Mouse (Mus musculus): Measurements from ENCODE around the gene Nav1. TPM values are rescaled to one million over a fixed set of nuclear protein-coding genes. Genes with fewer than 3 reads are reported as not detected.
"Not testable (repeated sequence)": the region's sequence is repeated elsewhere in the genome, so short reads cannot be mapped to it uniquely, and the experiment has no call there.

Nav1 gene
- polyA plus RNA-seq, 1 experiment from 2014 or later = 44.1 TPM

GRCm38 (mm10) chr1:135492406-135492805 is 114.7 kb downstream of the Nav1 start:
- H3K9ac ChIP-seq (replicated peaks) = no peak overlapping the region
- H3K27ac ChIP-seq (replicated peaks) = no peak overlapping the region
- no peak overlapping the region for H3K4me2 ChIP-seq
- WGBS = 50% methylated on average over 10 of the region's 10 CpGs
- peaks cover 22% of the 10 kb centered on the region for H3K4me1 ChIP-seq
- ATAC-seq (ENCODE audit: low FRiP score) = no peak
- H3K27me3 ChIP-seq (replicated peaks) = no peaks in the 10 kb centered on the region
- no peaks in the 10 kb centered on the region for H3K9me3 ChIP-seq (replicated peaks)
- no peaks in the 10 kb centered on the region for H3K36me3 ChIP-seq
- no peak overlapping the region for H3K4me3 ChIP-seq (replicated peaks)

- no peak for ATAC-seq (ENCODE audit: low FRiP score)
- 64% methylated on average over 10 of the region's 10 CpGs for WGBS
- no peaks in the 10 kb centered on the region for H3K36me3 ChIP-seq
- no peaks in the 10 kb centered on the region for H3K9me3 ChIP-seq (replicated peaks)
- H3K27me3 ChIP-seq (replicated peaks) = no peaks in the 10 kb centered on the region
- H3K9ac ChIP-seq (replicated peaks) = no peak overlapping the region
- H3K4me2 ChIP-seq = no peak overlapping the region
- H3K4me3 ChIP-seq (replicated peaks) = no peak overlapping the region
- H3K27ac ChIP-seq (replicated peaks) = no peak overlapping the region
- peaks cover 22% of the 10 kb centered on the region for H3K4me1 ChIP-seq
Observed at GRCm38 (mm10) chr1:135490931-135491666, 116.0 kb downstream of the Nav1 start.

GRCm38 (mm10) chr1:135488879-135489278 is 118.2 kb downstream of the Nav1 start:
- Histone ChIP-seq H3K9ac (replicated peaks) (no peak overlapping the region), H3K9me3 (replicated peaks) (no peaks in the 10 kb centered on the region), H3K36me3 (0 out of 2 replicates have a peak, but pooled peaks cover 3% of the 10 kb centered on the region), H3K27me3 (replicated peaks) (no peaks in the 10 kb centered on the region), H3K4me3 (replicated peaks) (no peak overlapping the region), H3K27ac (replicated peaks) (no peak overlapping the region), H3K4me2 (no peak overlapping the region), H3K4me1 (peaks cover 22% of the 10 kb centered on the region)
- WGBS = 67% methylated on average over 9 of the region's 9 CpGs
- ATAC-seq (ENCODE audit: low FRiP score) = no peak

GRCm38 (mm10) chr1:135485179-135485578 is 121.9 kb downstream of the Nav1 start:
- Histone ChIP-seq H3K4me2 (no peak overlapping the region), H3K27ac (replicated peaks) (no peak overlapping the region), H3K9ac (replicated peaks) (no peak overlapping the region), H3K36me3 (peaks cover 8% of the 10 kb centered on the region), H3K4me3 (replicated peaks) (no peak overlapping the region), H3K4me1 (peaks cover 8% of the 10 kb centered on the region; the same call in 1 of the 2 replicates), H3K9me3 (replicated peaks) (no peaks in the 10 kb centered on the region), H3K27me3 (replicated peaks) (no peaks in the 10 kb centered on the region)
- no peak for ATAC-seq (ENCODE audit: low FRiP score)
- WGBS = 85% methylated on average over 7 of the region's 7 CpGs

- not testable (repeated sequence) for H3K36me3 ChIP-seq; H3K4me2 ChIP-seq; ATAC-seq (ENCODE audit: low FRiP score); H3K4me3 ChIP-seq (replicated peaks); H3K27ac ChIP-seq (replicated peaks); H3K27me3 ChIP-seq (replicated peaks); H3K4me1 ChIP-seq; H3K9ac ChIP-seq (replicated peaks); H3K9me3 ChIP-seq (replicated peaks)
- WGBS = 81% methylated on average over 9 of the region's 9 CpGs
Observed at GRCm38 (mm10) chr1:135484503-135485051, 122.5 kb downstream of the Nav1 start.

- ATAC-seq (ENCODE audit: low FRiP score) = no peak
- H3K27me3 ChIP-seq (replicated peaks) = no peaks in the 10 kb centered on the region
- no peak overlapping the region for H3K4me2 ChIP-seq
- H3K36me3 ChIP-seq = peaks cover 8% of the 10 kb centered on the region
- WGBS = 93% methylated on average over 6 of the region's 6 CpGs
- peaks cover 5% of the 10 kb centered on the region; the same call in 1 of the 2 replicates for H3K4me1 ChIP-seq
- H3K9ac ChIP-seq (replicated peaks) = no peak overlapping the region
- H3K27ac ChIP-seq (replicated peaks) = no peak overlapping the region
- no peak overlapping the region for H3K4me3 ChIP-seq (replicated peaks)
- H3K9me3 ChIP-seq (replicated peaks) = no peaks in the 10 kb centered on the region
Observed at GRCm38 (mm10) chr1:135483971-135484370, 123.1 kb downstream of the Nav1 start.

GRCm38 (mm10) chr1:135482666-135483065 is 124.4 kb downstream of the Nav1 start:
- no peak overlapping the region for H3K27ac ChIP-seq (replicated peaks)
- peaks cover 11% of the 10 kb centered on the region for H3K36me3 ChIP-seq
- no peak overlapping the region for H3K9ac ChIP-seq (replicated peaks)
- WGBS = 90% methylated on average over 1 of the region's 1 CpGs
- H3K9me3 ChIP-seq (replicated peaks) = no peaks in the 10 kb centered on the region
- no peaks in the 10 kb centered on the region for H3K4me1 ChIP-seq
- no peak overlapping the region for H3K4me3 ChIP-seq (replicated peaks)
- ATAC-seq (ENCODE audit: low FRiP score) = no peak
- H3K27me3 ChIP-seq (replicated peaks) = no peaks in the 10 kb centered on the region
- H3K4me2 ChIP-seq = no peak overlapping the region

- Histone ChIP-seq H3K4me2 (no peak overlapping the region), H3K36me3 (peaks cover 11% of the 10 kb centered on the region), H3K9me3 (replicated peaks) (no peaks in the 10 kb centered on the region), H3K4me1 (no peaks in the 10 kb centered on the region), H3K27me3 (replicated peaks) (no peaks in the 10 kb centered on the region), H3K9ac (replicated peaks) (no peak overlapping the region), H3K27ac (replicated peaks) (no peak overlapping the region), H3K4me3 (replicated peaks) (no peak overlapping the region)
- WGBS = 85% methylated on average over 9 of the region's 9 CpGs
- ATAC-seq (ENCODE audit: low FRiP score) = no peak
Observed at GRCm38 (mm10) chr1:135481656-135482055, 125.4 kb downstream of the Nav1 start.

- no peak overlapping the region for H3K4me3 ChIP-seq (replicated peaks)
- no peak overlapping the region for H3K4me2 ChIP-seq
- no peak overlapping the region for H3K9ac ChIP-seq (replicated peaks)
- H3K4me1 ChIP-seq = no peaks in the 10 kb centered on the region; the same call in 1 of the 2 replicates
- H3K36me3 ChIP-seq = peaks cover 11% of the 10 kb centered on the region
- 77% methylated on average over 3 of the region's 3 CpGs for WGBS
- H3K27me3 ChIP-seq (replicated peaks) = no peaks in the 10 kb centered on the region
- H3K9me3 ChIP-seq (replicated peaks) = no peaks in the 10 kb centered on the region
- no peak overlapping the region for H3K27ac ChIP-seq (replicated peaks)
- ATAC-seq (ENCODE audit: low FRiP score) = no peak
Observed at GRCm38 (mm10) chr1:135480815-135481214, 126.3 kb downstream of the Nav1 start.

GRCm38 (mm10) chr1:135475571-135475895 is 131.6 kb downstream of the Nav1 start:
- H3K4me3 ChIP-seq (replicated peaks) = no peak overlapping the region
- peak overlapping the region; percentile 64 for H3K27ac ChIP-seq (replicated peaks)
- WGBS = 81% methylated on average over 7 of the region's 7 CpGs
- peaks cover 10% of the 10 kb centered on the region for H3K4me1 ChIP-seq
- H3K9ac ChIP-seq (replicated peaks) = no peak overlapping the region
- H3K27me3 ChIP-seq (replicated peaks) = no peaks in the 10 kb centered on the region
- no peak overlapping the region for H3K4me2 ChIP-seq
- no peak for ATAC-seq (ENCODE audit: low FRiP score)
- no peaks in the 10 kb centered on the region for H3K9me3 ChIP-seq (replicated peaks)
- H3K36me3 ChIP-seq = peaks cover 27% of the 10 kb centered on the region

GRCm38 (mm10) chr1:135474861-135475570 is 132.1 kb downstream of the Nav1 start:
- WGBS = 46% methylated on average over 15 of the region's 15 CpGs
- Histone ChIP-seq H3K9me3 (replicated peaks) (no peaks in the 10 kb centered on the region), H3K36me3 (peaks cover 32% of the 10 kb centered on the region), H3K27me3 (replicated peaks) (no peaks in the 10 kb centered on the region), H3K27ac (replicated peaks) (peak overlapping the region; percentile 64), H3K4me1 (peaks cover 10% of the 10 kb centered on the region), H3K9ac (replicated peaks) (no peak overlapping the region), H3K4me2 (no peak overlapping the region), H3K4me3 (replicated peaks) (no peak overlapping the region)
- ATAC-seq (ENCODE audit: low FRiP score) = no peak

- Histone ChIP-seq H3K27ac (replicated peaks) (no peak overlapping the region), H3K4me1 (peaks cover 10% of the 10 kb centered on the region), H3K9ac (replicated peaks) (no peak overlapping the region), H3K4me3 (replicated peaks) (no peak overlapping the region), H3K4me2 (no peak overlapping the region), H3K9me3 (replicated peaks) (no peaks in the 10 kb centered on the region), H3K36me3 (peaks cover 53% of the 10 kb centered on the region), H3K27me3 (replicated peaks) (no peaks in the 10 kb centered on the region)
- WGBS = 77% methylated on average over 5 of the region's 5 CpGs
- no peak for ATAC-seq (ENCODE audit: low FRiP score)
Observed at GRCm38 (mm10) chr1:135472536-135472935, 134.6 kb downstream of the Nav1 start.
